In genomic region chr17:10840148-10840707, GRCm38 (mm10) we compare ENCODE assay signal across 8 mouse cellular contexts. TPM values are rescaled to one million over a fixed set of nuclear protein-coding genes. Genes with fewer than 3 reads are reported as not detected.
A peak's percentile ranks its signal among the peaks of the same experiment; 100 is the strongest.
DNase-seq lines count a peak whose midpoint lies in the region; ATAC-seq and TF ChIP-seq lines count a peak whose summit lies in the region.

TSS of gene Pacrg (minus strand) at chr17:10840311.
TSS of gene Prkn (plus strand) at chr17:10840384.

- peak; percentile 98 for ATAC-seq in G1E (ENCODE audit: extremely low read depth, insufficient number of reproducible peaks, low FRiP score, poor library complexity, severe bottlenecking)
- peak; percentile 98 for ATAC-seq in forebrain, embryonic 16.5 days
- ATAC-seq in lung, embryonic 14.5 days (ENCODE audit: insufficient read depth) = peak; percentile 96

- intact Hi-C loops in heart, postnatal 36 days (cut with DNase I) = loop anchor here (10.0 kb wide), 1 partner anchor 505 kb away; no protein-coding TSS in a partner anchor

- WGBS in forebrain, embryonic 16.5 days = under 1% methylated on average over 51 of the region's 58 CpGs
- WGBS in lung, embryonic 14.5 days = 0% methylated on average over 54 of the region's 58 CpGs
- WGBS in olfactory bulb, adult 2 months = 0% methylated on average over 51 of the region's 58 CpGs
- under 1% methylated on average over 56 of the region's 58 CpGs for WGBS in thymus, adult 2 months

- H3K27ac ChIP-seq in forebrain, embryonic 16.5 days (ENCODE audit: low read length) = peak within 1 kb of the TSS; percentile 61
- peak within 1 kb of the TSS; percentile 99 for H3K27ac ChIP-seq in layer of hippocampus, adult 2 months
- 0 out of 2 replicates have a peak within 1 kb of the TSS, but pooled peaks have one; percentile 8 for H3K27ac ChIP-seq in lung, embryonic 14.5 days (ENCODE audit: low read depth)
- peak within 1 kb of the TSS; percentile 92 for H3K27ac ChIP-seq in olfactory bulb, adult 2 months (ENCODE audit: insufficient read depth, low read depth, low read length)
- no peak within 1 kb of the TSS for H3K27ac ChIP-seq in thymus, adult 2 months (ENCODE audit: control insufficient read depth, insufficient read depth, low read length)

- peak within 1 kb of the TSS; percentile 88 for H3K9ac ChIP-seq in forebrain, embryonic 16.5 days (replicated peaks; ENCODE audit: low read depth, low read length)
- peak within 1 kb of the TSS; percentile 68 for H3K9ac ChIP-seq in lung, embryonic 14.5 days

- H3K27me3 ChIP-seq in G1E (ENCODE audit: insufficient read depth, low read length) = peaks cover 5% of the 10 kb centered on the region; the same call in 1 of the 2 replicates
- no peaks in the 10 kb centered on the region for H3K27me3 ChIP-seq in forebrain, embryonic 16.5 days (replicated peaks; ENCODE audit: control insufficient read depth, insufficient read depth, low read length)
- 0 out of 2 replicates have a peak, but pooled peaks cover 3% of the 10 kb centered on the region for H3K27me3 ChIP-seq in lung, embryonic 14.5 days (ENCODE audit: insufficient read depth, low read length)
- H3K27me3 ChIP-seq in thymus, adult 2 months (ENCODE audit: control insufficient read depth, insufficient read depth, low read length) = no peaks in the 10 kb centered on the region

- DNase-seq in G1E (ENCODE audit: low spot score) = peak; percentile 74
- peak; percentile 97 to 99 for DNase-seq in cerebellum, adult 18-20 months
- peak; percentile 95 to 97 for DNase-seq in heart, postnatal 36 days
- DNase-seq in layer of hippocampus, adult 2 months (ENCODE audit: low spot score in 2 of 2) = peak; percentile 98 to 99
- peak; percentile 100 for DNase-seq in lung, embryonic 14.5 days
- peak; percentile 97 for DNase-seq in thymus, adult 2 months

- H3K4me3 ChIP-seq in G1E (ENCODE audit: low read depth, low read length) = peak within 1 kb of the TSS; percentile 82
- peak within 1 kb of the TSS; percentile 86 for H3K4me3 ChIP-seq in forebrain, embryonic 16.5 days (replicated peaks; ENCODE audit: low read length)
- peak within 1 kb of the TSS; percentile 96 for H3K4me3 ChIP-seq in layer of hippocampus, adult 2 months
- H3K4me3 ChIP-seq in lung, embryonic 14.5 days (ENCODE audit: low read depth, low read length) = peak within 1 kb of the TSS; percentile 72
- H3K4me3 ChIP-seq in olfactory bulb, adult 2 months (ENCODE audit: insufficient read depth, low read depth, low read length) = peak within 1 kb of the TSS; percentile 83
- H3K4me3 ChIP-seq in thymus, adult 2 months (ENCODE audit: control insufficient read depth, insufficient read depth, low read length) = peak within 1 kb of the TSS; percentile 61

- peak; percentile 70; the same call in 1 of the 2 replicates for TF ChIP-seq POLR2A in olfactory bulb, adult 2 months (IDR thresholded peaks at IDR 0.05; ENCODE audit: insufficient read depth, low read depth, low read length)
- peak; percentile 29; the same call in 1 of the 2 replicates for TF ChIP-seq POLR2A in thymus, adult 2 months (IDR thresholded peaks at IDR 0.05; ENCODE audit: control insufficient read depth, extremely low read depth, insufficient read depth, low read length, poor library complexity)

- no peaks in the 10 kb centered on the region for H3K36me3 ChIP-seq in G1E (replicated peaks)
- H3K36me3 ChIP-seq in forebrain, embryonic 16.5 days (ENCODE audit: control insufficient read depth, insufficient read depth) = no peaks in the 10 kb centered on the region
- no peaks in the 10 kb centered on the region for H3K36me3 ChIP-seq in lung, embryonic 14.5 days (ENCODE audit: insufficient read depth)
- no peaks in the 10 kb centered on the region for H3K36me3 ChIP-seq in thymus, adult 2 months (ENCODE audit: control insufficient read depth, insufficient read depth, low read length)

- peak within 1 kb of the TSS; percentile 87 for H3K4me2 ChIP-seq in forebrain, embryonic 16.5 days (ENCODE audit: low read length)
- H3K4me2 ChIP-seq in lung, embryonic 14.5 days = peak within 1 kb of the TSS; percentile 81

- peaks cover 13% of the 10 kb centered on the region for H3K4me1 ChIP-seq in G1E (ENCODE audit: insufficient read depth, low read depth, low read length)
- H3K4me1 ChIP-seq in forebrain, embryonic 16.5 days (replicated peaks; ENCODE audit: control insufficient read depth, insufficient read depth, low read length) = peaks cover 9% of the 10 kb centered on the region
- no peaks in the 10 kb centered on the region for H3K4me1 ChIP-seq in lung, embryonic 14.5 days (ENCODE audit: insufficient read depth)
- peaks cover 2% of the 10 kb centered on the region for H3K4me1 ChIP-seq in olfactory bulb, adult 2 months (ENCODE audit: control insufficient read depth, insufficient read depth, low read length)
- peaks cover 3% of the 10 kb centered on the region; the same call in 1 of the 2 replicates for H3K4me1 ChIP-seq in thymus, adult 2 months (replicated peaks; ENCODE audit: control insufficient read depth, insufficient read depth, low read length)

- no peak for TF ChIP-seq CTCF in G1E (IDR thresholded peaks at IDR 0.05; ENCODE audit: low read depth, low read length)
- TF ChIP-seq CTCF in layer of hippocampus, adult 2 months (conservative IDR thresholded peaks at IDR 0.05) = 0 out of 2 replicates have a peak, but pooled peaks have one; percentile 17
- no peak for TF ChIP-seq CTCF in lung, embryonic 14.5 days (IDR thresholded peaks at IDR 0.05; ENCODE audit: low read depth)
- TF ChIP-seq CTCF in olfactory bulb, adult 2 months (IDR thresholded peaks at IDR 0.05; ENCODE audit: insufficient read depth, low read depth, low read length) = no peak
- no peak for TF ChIP-seq CTCF in thymus, adult 2 months (IDR thresholded peaks at IDR 0.05; ENCODE audit: borderline replicate concordance, control insufficient read depth, extremely low read depth, insufficient read depth, low read length, poor library complexity)

- H3K9me3 ChIP-seq in G1E (replicated peaks) = no peaks in the 10 kb centered on the region
- no peaks in the 10 kb centered on the region for H3K9me3 ChIP-seq in forebrain, embryonic 16.5 days (ENCODE audit: control insufficient read depth, low read length)
- no peaks in the 10 kb centered on the region for H3K9me3 ChIP-seq in lung, embryonic 14.5 days (ENCODE audit: low read depth, low read length)

RNA-seq across cellular contexts. Expression of gene Pacrg, which starts in this region (rescaled TPM):
- total RNA-seq in G1E (2014; fragmentation: Nextera tagmentation) (3.9 TPM in 1 of 2 replicates, not detected in the other), G1E (2017) (0.11 TPM in 1 of 2 replicates, not detected in the other)
- polyA plus RNA-seq in G1E (2012) = not detected in 2 replicates
- 6.7 and 7.7 TPM in 2 replicates for polyA plus RNA-seq in forebrain, embryonic 16.5 days (2015; fragmentation: Nextera tagmentation; extraction: Ambion mirVana)
- total RNA-seq in heart, postnatal 36 days (2021) = 1 to 10 TPM in 1 of 2 experiments, under 1 TPM in 1; 0.87 to 1.6 TPM
- total RNA-seq in layer of hippocampus, adult 2 months (2021) = 10 to 100 TPM; 22.9 to 24.3 TPM
- polyA plus RNA-seq in lung, embryonic 14.5 days (2014; fragmentation: Nextera tagmentation; extraction: Ambion mirVana) = 2.2 and 2.4 TPM in 2 replicates
- polyA plus RNA-seq in olfactory bulb, adult 2 months (2012; ENCODE audit: insufficient read depth, insufficient read length, low replicate concordance, missing spikeins) = not detected in 2 replicates
- polyA plus RNA-seq in thymus, adult 2 months (2012; rRNA removed) = 0.34 and 0.51 TPM in 2 replicates

RNA-seq across cellular contexts. Expression of gene Prkn, which starts in this region (rescaled TPM):
- total RNA-seq in G1E (2014; fragmentation: Nextera tagmentation) (5.7 and 7.1 TPM in 2 replicates), G1E (2017) (1.9 and 2.3 TPM in 2 replicates)
- 0.80 and 0.86 TPM in 2 replicates for polyA plus RNA-seq in G1E (2012)
- 3.4 and 3.9 TPM in 2 replicates for polyA plus RNA-seq in forebrain, embryonic 16.5 days (2015; fragmentation: Nextera tagmentation; extraction: Ambion mirVana)
- 10 to 100 TPM; 10.6 to 10.8 TPM for total RNA-seq in heart, postnatal 36 days (2021)
- total RNA-seq in layer of hippocampus, adult 2 months (2021) = 10 to 100 TPM; 18.0 to 22.4 TPM
- 1.0 and 2.1 TPM in 2 replicates for polyA plus RNA-seq in lung, embryonic 14.5 days (2014; fragmentation: Nextera tagmentation; extraction: Ambion mirVana)
- not detected in 2 replicates for polyA plus RNA-seq in olfactory bulb, adult 2 months (2012; ENCODE audit: insufficient read depth, insufficient read length, low replicate concordance, missing spikeins)
- polyA plus RNA-seq in thymus, adult 2 months (2012; rRNA removed) = 1.1 and 1.4 TPM in 2 replicates

Comparison
In these comparisons a context has a peak if more than half of its experiments do, and no peak if none do; other contexts are left out.
1. RNA of gene Pacrg (total RNA-seq): 22.9 to 24.3 TPM in layer of hippocampus, adult 2 months; 0.87 to 1.6 TPM in heart, postnatal 36 days and 0.11 to 3.9 TPM in G1E; every median in the first group is over 4 times any median in the second.
2. Peak in every context shown above with its lines, with median percentiles within 50 percentile points of each other: ATAC-seq, DNase-seq and H3K4me3 ChIP-seq.